Mouse (Mus musculus): Measurements from ENCODE around the gene Hmga2. TPM values are rescaled to one million over a fixed set of nuclear protein-coding genes. Genes with fewer than 3 reads are reported as not detected.

Hmga2 gene
- total RNA-seq, 2 experiments from 2014 or later: 2.0 to 4.0 TPM

DNA sequence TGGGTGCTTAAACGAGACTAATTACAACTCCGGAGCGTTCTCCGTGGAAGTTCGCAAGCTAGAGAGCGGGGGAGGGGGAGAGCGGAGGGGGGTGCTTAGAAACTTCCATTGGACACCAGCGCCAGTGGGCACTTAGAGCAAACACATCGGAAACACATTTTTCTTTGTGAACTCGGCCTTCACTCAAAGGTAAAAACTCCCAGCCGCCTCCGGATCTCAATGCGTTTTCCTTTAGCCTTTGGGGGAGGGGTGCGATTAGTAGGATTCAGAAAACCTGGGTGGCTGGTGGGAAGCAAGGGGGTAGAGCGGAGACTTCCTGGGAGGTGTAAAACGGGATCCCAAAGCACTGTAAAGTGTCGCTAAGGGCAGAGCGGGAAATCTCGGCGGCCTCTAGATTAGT, 2.0 kb downstream of the Hmga2 start:
- peak in 1 of 2 experiments; percentile 28 for DNase-seq (ENCODE audit: low spot score in 2 of 2)

DNA sequence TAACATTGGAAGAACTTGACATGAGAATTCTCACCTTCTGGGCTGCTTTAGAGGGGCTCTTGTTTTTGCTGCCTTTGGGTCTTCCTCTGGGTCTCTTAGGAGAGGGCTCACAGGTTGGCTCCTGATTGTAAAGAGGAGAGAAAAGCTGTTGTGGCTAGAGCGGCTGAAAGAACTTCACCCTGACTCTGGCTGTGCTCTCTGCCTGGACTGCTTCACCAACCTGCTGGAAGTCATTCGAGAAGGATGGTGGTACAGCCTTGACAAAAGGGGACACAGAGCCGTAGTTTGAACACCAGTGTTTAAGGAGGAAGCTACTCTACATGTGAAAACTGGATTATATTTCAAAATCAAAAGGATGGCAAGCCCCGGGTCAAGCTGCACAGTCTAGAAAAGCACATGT, 3.1 kb downstream of the Hmga2 start:
- DNase-seq (ENCODE audit: low spot score in 2 of 2): no peak

- no peak for DNase-seq (ENCODE audit: low spot score in 2 of 2)
These were observed 3.7 kb downstream of the Hmga2 start for GRCm38 (mm10) chr10:120472606-120473005.

DNA sequence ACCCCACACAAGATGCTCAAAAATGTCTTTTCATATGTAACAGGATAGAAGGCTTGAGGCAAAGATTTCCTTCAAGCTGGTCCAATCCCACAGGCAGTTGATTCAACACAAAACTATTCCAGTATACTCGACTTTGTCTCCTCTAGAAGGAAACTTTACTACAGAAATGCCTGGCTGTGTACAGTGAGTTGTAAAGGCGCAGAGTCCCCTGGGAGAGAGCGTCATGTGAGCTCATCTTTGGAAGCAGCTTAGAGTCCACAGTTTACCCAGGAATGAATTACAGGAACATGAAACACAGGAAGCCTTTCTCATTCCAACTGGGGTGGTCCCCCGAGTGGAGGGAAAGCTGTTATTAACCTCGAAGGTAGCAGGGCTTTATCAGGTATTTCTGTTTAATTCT, 11.1 kb downstream of the Hmga2 start:
- DNase-seq (ENCODE audit: low spot score in 2 of 2): no peak

DNA sequence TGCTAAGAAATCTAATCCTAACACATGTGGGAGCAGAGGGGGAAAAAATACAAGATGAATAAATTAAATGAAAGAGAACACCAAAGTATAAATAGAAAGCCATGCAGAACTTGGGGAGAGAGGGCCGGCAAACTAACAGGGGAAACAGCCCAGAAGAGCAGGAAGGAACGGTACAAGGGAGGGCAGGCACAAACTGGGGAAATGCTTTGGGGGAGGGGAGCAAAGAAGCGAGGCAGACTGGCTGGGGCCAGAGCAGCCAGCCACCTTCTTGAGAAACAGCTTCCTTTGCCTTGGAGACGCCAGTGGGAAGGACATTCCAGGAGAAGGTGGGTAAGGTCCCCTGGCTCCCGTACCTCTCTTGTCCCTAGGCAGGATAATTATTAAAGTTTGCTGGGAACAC, 14.5 kb downstream of the Hmga2 start:
- no peak for DNase-seq (ENCODE audit: low spot score in 2 of 2)

DNA sequence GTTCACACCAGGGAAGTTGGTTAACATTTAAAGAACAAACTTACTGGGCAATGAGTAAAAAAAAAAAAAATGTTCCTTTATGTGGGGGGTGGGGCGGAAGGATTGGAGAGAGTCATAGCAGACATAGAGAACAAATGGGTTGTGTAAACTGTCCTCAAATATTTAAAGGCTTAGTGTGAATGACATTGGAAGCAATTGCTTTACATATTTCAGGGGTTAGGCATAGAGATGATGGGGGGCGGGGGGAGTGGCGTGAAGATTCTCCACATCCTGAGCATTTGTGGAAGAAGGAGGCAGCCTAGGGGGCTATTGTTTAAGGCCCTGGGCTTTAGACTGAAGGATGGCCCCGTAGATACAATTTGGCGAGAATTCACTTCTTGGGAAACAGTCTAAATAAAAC, 15.0 kb downstream of the Hmga2 start:
- no peak for DNase-seq (ENCODE audit: low spot score in 2 of 2)

DNA sequence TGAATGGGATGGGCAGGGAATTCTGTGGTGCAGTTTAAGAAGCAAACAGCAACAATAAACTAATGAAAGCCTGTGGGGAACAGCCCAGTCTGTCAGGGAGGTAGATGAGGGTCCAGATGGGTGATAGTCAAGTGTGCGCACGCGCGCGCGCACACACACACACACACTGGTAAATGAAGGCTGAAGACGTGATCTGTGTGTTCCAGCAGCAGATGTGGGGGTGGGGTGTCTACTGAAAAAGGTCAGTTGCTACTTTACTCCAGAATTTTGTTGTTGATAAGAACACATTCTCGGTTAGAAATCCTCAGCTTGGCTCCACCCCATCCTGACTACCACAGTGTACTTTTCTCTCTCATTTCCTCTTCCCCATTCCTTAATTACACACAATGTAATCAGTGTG, 17.4 kb downstream of the Hmga2 start:
- no peak for DNase-seq (ENCODE audit: low spot score in 2 of 2)

DNA sequence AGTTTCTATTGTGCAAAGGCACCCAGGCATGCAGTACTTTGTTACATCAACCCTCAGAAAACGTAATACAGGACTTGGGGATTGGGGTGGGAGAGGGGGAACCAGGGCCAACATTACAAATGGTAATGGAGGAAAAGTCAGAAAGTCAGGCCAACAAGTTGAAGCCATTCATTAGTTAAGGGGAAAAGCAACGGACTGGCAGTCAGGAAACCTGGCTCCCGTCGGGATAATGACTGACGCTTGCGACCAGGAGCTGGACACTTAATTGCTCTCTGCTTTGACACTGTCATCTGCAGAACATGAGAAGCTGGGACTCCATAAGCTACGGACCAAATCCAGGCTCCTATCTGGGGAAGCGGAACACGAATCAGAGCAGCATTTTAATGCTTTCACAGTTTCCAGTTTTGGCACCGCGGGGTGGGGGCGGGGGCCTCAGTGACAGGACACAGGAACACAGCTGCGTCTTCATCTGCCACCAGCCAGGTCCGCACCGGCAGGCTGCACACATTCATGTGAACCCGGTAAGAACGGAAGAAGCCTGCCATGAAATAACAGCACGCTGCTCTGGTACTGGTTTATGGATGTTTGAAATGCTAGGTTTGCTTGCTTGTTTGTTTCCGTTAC, 26.5 kb downstream of the Hmga2 start:
- DNase-seq (ENCODE audit: low spot score in 2 of 2): no peak

DNA sequence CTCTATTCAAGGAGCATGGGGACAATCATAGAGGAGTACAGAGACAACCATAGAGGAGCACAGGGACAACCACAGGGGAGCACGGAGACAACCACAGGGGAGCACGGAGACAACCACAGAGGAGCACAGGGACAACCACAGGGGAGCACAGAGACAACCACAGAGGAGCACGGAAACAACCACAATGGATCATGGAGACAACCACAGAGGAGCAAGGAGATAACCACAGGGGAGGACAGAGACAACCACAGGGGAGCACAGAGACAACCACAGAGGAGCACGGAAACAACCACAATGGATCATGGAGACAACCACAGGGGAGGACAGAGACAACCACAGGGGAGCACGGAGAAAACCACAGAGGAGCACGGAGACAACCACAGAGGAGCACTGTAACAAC, 29.5 kb downstream of the Hmga2 start:
- DNase-seq (ENCODE audit: low spot score in 2 of 2): no peak

DNA sequence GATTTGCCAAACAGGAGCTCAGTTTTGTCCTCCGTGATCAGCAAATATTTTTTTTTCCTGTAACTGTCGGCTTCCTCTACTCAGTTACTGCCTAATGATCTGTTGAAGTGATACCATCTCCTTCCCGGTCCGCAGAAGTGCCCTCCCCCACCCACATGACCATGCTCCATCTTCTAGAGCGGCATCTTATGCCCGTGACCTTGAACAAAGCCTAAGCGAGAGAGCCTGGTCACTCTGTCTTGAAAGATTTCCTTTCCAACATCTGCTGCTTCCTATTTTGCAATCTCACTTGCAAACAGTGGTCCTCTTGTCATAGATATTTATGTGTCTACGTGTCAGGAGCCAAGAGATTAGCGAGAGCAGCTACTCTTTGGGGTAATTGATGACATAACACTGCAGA, 30.1 kb downstream of the Hmga2 start:
- no peak for DNase-seq (ENCODE audit: low spot score in 2 of 2)

DNA sequence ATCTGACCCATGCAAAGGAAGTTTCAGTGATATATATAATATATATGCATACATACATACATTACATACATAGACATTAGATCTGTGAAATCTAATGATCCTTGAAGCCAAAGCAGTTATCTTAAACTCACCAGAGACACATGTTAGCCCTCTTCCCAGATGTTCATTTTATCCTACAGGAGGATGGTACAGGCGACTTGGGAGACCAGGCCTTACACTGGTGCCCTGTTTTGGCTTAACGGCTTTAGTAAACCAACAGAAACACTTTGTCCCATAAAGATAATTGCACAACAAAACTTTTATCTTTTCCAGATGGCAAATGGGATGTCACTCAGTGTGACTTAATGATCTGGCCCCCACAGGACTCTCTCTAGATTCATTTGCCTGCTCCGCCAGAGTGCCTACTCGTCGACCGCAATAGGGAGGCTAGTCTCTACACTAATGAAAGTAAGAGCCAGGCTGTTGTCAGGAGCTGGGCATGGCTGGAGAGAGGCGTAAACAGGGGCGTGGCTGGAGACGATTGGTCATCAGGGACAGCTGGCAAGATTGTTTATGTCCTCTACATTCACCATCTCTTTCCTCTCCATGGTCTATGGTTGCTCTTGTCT, 31.7 kb downstream of the Hmga2 start:
- DNase-seq (ENCODE audit: low spot score in 2 of 2): no peak

DNA sequence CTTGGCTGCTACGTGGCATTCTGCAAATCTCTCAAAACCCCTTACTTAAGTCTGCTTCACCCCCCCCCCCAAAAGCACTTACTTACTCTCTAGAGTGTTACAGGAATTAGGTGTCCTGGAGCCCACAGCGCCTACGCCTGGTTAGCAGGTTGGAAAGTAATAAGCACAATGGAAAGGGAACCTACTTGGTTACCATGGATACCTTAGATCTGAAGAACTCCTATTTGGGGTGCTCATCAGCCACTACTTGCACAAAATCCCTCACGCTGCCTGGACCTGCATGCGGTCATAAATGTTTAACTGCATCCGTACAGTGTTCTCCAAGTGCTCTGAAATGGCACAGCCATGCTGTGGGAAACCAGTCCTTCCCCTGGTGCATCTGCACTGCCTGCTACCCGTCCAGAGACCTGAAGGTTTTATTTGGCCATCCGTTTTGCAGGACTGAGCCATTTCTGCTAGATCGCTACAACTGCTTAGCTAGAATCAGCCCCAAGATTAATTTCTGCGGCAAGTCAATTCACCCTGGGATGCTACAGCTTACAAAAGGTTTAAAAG, 32.4 kb downstream of the Hmga2 start:
- no peak for DNase-seq (ENCODE audit: low spot score in 2 of 2)

DNA sequence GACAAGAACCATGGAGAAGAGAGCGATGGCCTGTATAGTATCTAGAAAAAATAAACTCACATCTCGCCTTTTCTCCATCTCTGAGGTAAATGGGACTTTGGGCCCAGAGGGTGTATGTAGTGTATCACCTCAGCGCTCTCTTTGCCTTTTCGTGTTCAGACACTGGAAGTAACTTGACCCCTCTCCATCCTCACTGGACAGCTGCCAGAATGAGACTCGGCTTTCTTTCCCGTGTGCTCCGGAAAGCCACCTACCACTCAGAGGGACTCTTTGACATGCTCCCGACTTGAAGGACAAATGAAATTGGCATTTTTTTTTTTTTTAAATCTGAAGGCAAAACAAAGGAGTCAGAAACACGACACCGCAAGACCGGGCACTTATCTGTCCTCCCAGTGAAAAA, 35.0 kb downstream of the Hmga2 start:
- no peak for DNase-seq (ENCODE audit: low spot score in 2 of 2)

DNA sequence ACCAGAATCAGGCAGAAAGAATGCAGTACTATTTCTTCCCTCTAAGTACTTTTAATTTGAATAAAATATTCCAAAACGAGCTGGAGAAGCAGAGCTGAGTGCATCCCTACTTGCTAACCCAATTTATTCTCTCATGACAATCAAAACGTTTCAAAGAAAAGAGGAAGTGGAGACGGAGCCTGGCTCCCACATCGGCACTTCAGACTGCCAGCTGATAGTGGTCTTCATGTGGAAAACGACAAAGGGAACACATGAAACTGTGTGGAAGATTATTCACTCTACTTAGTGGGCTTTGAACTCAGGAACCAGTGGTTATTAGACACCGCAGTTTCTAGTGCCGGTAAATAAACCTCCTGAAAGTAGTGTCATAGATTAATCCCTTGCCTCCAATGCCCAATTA, 41.8 kb downstream of the Hmga2 start:
- DNase-seq (ENCODE audit: low spot score in 2 of 2): no peak

DNA sequence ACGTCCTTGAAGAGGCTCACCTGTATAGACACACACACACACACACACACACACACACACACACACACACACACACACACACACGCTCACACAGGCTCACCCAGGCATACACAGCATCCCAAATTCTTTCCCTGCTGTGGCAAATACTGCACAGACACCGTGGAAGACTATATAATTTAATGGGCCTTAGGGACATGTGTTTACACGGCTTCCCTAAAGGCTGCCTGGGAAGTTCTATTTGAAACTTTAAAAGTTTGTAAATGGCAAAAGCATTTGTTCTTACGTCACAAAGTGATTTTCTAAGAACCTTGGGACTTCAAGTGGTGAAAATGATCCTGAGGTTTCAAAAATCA, 42.8 kb downstream of the Hmga2 start:
- no peak for DNase-seq (ENCODE audit: low spot score in 2 of 2)

DNA sequence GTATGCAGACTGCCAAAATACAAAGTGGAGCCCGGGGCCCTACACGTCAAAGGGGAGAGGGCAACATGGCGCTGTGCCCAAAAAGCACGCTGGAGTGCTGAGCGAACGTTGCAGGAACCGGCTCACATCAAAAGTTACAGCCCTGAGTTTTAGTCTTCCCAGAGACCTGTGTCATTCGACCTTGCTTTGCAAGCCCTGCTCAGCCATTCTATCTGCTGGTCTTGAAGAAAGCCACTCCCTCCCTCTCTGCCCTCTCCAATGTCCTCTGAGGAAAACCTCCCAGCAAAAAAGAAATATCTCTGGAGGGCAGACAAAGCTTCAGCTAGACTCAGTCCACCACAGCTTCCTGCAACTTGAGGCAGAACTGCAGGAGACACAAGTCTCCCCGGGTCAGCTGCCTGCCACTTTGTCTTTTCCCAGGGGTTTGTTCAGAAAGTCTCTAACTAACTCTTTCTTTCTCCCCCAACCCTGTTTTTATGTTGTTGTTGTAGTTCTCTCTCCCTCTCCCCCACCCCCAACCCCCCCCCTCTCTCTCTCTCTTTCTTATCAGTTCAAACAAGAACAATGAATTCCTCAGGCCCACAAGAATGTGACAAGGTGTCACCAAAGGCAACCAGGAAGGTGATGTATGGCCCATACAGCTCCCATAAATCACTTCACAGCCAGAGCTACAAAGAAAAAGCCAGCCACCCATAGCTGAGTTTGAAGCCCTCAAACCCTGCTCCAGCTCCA, 43.4 kb downstream of the Hmga2 start:
- peak in 1 of 2 experiments; percentile 33 for DNase-seq (ENCODE audit: low spot score in 2 of 2)

- DNase-seq (ENCODE audit: low spot score in 2 of 2): no peak
These were observed 44.2 kb downstream of the Hmga2 start for GRCm38 (mm10) chr10:120432081-120432480.

DNA sequence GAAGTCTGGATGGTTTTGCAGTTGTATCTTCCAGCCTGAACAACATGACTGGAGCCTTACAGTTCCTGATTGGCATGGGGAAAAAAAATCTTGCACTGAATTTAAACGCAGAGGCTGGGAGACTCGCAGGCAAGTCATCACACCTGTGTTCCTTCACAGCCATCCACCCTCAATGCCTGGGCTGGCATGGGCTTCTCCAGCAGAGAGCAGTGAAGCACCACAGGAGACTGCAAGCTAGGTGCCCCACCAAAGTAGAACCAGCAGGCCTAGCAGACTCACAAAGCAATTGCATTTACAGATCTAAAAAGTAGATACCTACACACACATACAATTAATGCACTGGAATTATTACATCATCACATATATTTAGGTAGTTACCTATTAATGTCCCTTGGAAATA, 44.8 kb downstream of the Hmga2 start:
- no peak for DNase-seq (ENCODE audit: low spot score in 2 of 2)

DNA sequence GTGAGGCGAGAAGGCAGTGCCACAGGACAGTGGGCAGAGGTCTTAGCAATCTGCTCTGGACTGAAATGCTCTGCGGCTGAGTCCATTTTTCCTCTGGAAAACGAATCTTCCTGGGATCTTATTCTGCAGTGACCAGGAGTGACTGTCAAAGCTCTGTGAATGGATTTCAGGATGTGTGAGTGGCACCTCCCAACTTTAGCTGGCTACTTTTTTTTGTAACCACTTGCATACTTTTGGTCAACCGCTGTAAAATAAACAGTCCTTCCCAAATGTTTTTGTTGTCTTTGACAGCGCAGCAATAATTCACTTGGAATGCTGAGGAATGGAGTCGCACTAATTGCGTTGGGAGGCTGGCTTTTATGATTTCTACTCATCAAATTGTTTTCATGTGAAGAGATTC, 45.8 kb downstream of the Hmga2 start:
- no peak for DNase-seq (ENCODE audit: low spot score in 2 of 2)

DNA sequence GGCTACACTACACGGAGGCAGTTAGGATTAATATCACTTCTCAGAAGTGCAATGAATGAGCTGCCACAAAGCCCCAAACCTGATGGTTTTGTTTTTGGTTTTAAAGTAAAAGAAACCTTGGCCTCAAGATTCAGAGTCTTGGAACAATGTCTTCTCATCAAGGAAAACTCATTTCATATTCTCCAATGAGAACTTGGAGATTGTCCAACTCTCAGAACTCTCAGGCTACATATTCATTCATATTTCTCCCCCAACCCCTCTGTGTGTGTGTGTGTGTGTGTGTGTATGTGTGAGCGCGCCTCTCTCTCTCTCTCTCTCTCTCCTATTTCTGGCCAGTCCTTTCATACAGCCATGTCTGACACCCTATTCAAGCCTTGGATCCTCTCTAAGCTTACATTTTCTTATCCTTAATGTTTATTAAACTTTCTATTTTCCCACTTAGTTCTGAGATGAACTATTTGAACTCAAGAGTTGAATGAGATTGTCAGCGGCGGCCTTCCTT, 46.5 kb downstream of the Hmga2 start:
- no peak for DNase-seq (ENCODE audit: low spot score in 2 of 2)

DNA sequence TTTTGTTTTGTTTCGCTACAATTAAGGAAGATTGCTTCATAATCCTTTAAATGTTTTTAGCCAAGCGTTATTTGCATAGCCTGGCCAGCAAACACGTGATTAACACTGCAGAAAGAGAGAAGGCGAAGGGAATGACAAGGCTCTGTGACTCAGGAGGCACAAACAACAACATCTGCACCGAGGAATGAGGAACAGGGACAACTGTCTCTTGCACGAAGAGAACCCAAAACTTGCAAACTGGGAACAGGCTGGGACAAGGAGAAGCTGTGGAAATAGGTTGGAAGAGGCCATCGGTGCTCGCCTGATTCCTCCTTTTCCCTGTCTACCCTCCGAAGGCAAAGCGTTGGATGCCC, 47.1 kb downstream of the Hmga2 start:
- DNase-seq (ENCODE audit: low spot score in 2 of 2): no peak

DNA sequence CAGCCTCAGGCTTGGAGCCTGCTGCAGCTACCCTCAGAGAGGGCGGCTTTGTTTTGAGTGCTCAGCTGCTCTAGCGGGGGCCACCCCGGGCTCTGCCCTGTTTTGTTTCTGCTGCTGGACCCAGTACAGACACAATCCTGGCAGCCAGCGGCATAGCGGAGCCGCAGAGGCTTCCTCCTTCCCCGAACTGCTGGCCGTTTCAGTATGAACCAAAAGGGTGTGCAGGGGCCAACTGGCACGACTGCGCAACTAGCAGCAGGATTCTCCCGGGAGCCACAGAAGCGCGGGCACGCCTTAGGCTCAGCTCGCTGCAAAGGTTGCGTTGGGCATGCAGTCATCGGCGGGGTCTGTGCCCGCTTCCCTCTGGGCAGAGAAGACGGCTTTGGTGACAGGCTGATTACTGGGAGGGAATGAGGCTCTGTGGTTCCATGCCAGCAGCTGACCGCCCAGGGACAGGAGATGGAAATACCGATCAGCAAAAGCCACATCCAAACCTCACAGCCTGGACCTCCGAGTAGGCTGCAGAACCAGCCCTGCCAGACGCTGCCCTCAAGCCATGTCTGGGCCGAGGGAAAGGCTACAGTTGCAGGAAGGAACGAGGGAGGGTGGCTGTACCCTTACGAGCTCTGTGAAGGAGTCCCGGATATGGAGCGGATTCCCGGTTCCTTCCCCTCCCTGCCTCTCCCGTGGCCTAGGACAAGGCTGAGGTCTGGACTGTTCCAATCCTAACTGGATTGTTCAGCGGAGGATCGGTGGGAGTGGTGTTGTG, 47.7 kb downstream of the Hmga2 start:
- DNase-seq (ENCODE audit: low spot score in 2 of 2): peak; percentile 34
